Mouse (Mus musculus) liver, embryonic 16.5 days (tissue): ENCODE measurements around the gene Pdp2. TPM values are rescaled to one million over a fixed set of nuclear protein-coding genes. Genes with fewer than 3 reads are reported as not detected.
A peak's percentile ranks its signal among the peaks of the same experiment; 100 is the strongest.

Source experiments
- ATAC-seq: fragments of 200-750 bp; cut with Nextera tagmentation; 2 replicates; pipeline ENCODE4 v1.8.0; 2017; ENCODE audit warnings: low read depth, mild to moderate bottlenecking, moderate number of reproducible peaks, moderate library complexity
- H3K27ac ChIP-seq: fragments of 300-500 bp; sonication (generic); 2 replicates; pipeline ENCODE4 v1.5.1; 2014; ENCODE audit warnings: mild to moderate bottlenecking, low read length
- H3K27me3 ChIP-seq: fragments of 300-500 bp; sonication (generic); 2 replicates; pipeline ENCODE4 v1.6.1; 2014; ENCODE audit warnings: low read depth, low read length, mixed read lengths; ENCODE audit not compliant: control insufficient read depth, insufficient read depth
- H3K36me3 ChIP-seq: fragments of 300-500 bp; sonication (generic); 2 replicates; pipeline ENCODE4 v1.6.1; 2014; ENCODE audit warnings: mild to moderate bottlenecking; ENCODE audit not compliant: control insufficient read depth, insufficient read depth
- H3K4me1 ChIP-seq: fragments of 300-500 bp; sonication (generic); 2 replicates; pipeline ENCODE4 v1.6.1; 2014; ENCODE audit warnings: low read depth, low read length, mixed read lengths; ENCODE audit not compliant: control insufficient read depth
- H3K4me2 ChIP-seq: fragments of 300-500 bp; sonication (generic); 2 replicates; pipeline ENCODE4 v1.6.1; 2014; ENCODE audit warnings: low read depth, low read length, mixed read lengths
- H3K4me3 ChIP-seq: fragments of 300-500 bp; sonication (generic); 2 replicates; pipeline ENCODE4 v1.5.1; 2014; ENCODE audit warnings: low read depth, mild to moderate bottlenecking, low read length
- H3K9ac ChIP-seq: fragments of 300-500 bp; sonication (generic); 2 replicates; pipeline ENCODE4 v1.6.1; 2014; ENCODE audit warnings: low read depth, low read length
- H3K9me3 ChIP-seq: fragments of 300-500 bp; sonication (generic); replicated peaks from 2 replicates; pipeline ENCODE4 v1.6.1; 2016; ENCODE audit warnings: low read length; ENCODE audit not compliant: control insufficient read depth
- WGBS: fragments of 180-500 bp; shearing (Covaris S2); extraction: QIAGEN DNeasy Blood & Tissue Kit; methylation state at CpG from one replicate; pipeline ENCODE4 v1.1.7; 2014; ENCODE audit not compliant: insufficient replicate concordance; 5-methylcytosine and 5-hydroxymethylcytosine counted together
- polyA plus RNA-seq: library from polyadenylated mRNA; unstranded; fragments of >200 nt; fragmentation: Nextera tagmentation; extraction: Ambion mirVana; gene quantifications from 2 replicates; pipeline ENCODE4 v1.2.1, GENCODE M21; 2015

The Pdp2 gene
- polyA plus RNA-seq, 1 experiment from 2014 or later = 3.9 TPM

DNA sequence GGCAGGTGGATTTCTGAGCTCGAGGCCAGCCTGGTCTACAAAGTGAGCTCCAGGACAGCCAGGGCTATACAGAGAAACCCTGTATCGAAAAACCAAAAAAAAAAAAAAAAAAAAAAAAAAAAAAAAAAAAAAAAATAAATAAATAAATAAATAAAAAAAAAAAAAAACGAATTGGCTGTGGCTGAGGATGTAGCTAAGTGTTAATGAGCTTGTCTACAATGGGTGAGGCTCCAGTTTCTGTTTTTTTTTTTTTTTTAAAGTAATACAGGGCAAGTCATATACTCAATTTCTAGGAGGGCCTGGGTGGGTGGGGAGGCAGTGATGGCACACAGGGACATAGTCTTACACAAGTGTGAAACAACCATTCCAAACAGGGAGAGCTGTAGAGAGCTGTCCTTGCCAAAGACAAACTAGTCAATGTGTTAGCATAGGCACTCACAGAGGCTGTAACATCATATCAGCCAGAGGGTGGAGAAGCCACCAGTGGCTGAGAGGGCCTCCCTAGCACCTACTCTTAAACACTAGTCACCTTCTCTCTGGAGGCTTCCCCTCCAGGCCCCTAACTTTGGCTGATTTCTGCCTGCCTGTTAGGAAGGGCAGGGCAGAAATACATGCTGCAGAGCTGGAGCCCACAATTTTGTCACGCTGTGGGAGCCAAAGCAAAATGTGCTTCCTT lies 36.0 kb downstream of the Pdp2 start:
- Histone ChIP-seq H3K4me2 (no peak overlapping the region), H3K27me3 (peaks cover 23% of the 10 kb centered on the region), H3K9ac (no peak overlapping the region), H3K4me3 (no peak overlapping the region), H3K36me3 (no peaks in the 10 kb centered on the region), H3K4me1 (peaks cover 2% of the 10 kb centered on the region; the same call in 1 of the 2 replicates), H3K27ac (no peak overlapping the region), H3K9me3 (no peaks in the 10 kb centered on the region)
- ATAC-seq = no peak
- 52% methylated on average over 4 of the region's 4 CpGs for WGBS

DNA sequence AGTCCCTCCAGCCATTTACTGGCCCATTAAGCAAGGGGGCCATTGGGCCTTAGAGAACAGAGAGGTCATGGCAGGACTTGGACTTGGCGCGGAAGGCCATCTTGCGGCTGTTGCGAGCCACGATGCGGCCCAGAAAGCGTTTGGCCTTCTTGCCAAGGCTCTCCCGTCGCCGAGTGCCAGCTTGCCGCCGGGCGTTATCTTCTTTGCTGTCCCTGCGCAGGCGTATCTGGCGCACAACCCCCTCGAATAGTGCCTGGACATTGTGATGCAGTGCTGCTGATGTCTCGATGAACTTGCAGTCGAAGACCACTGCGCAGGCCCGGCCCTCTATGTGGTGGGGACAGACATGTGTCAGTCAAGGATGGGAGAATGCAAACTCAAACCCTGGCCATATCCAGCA lies 37.2 kb downstream of the Pdp2 start:
- no peak overlapping the region for H3K4me3 ChIP-seq
- peaks cover 2% of the 10 kb centered on the region; the same call in 1 of the 2 replicates for H3K4me1 ChIP-seq
- H3K4me2 ChIP-seq = no peak overlapping the region
- no peaks in the 10 kb centered on the region for H3K9me3 ChIP-seq
- H3K27ac ChIP-seq = no peak overlapping the region
- 85% methylated on average over 21 of the region's 21 CpGs for WGBS
- peaks cover 23% of the 10 kb centered on the region for H3K27me3 ChIP-seq
- no peaks in the 10 kb centered on the region for H3K36me3 ChIP-seq
- ATAC-seq = no peak
- H3K9ac ChIP-seq = no peak overlapping the region

DNA sequence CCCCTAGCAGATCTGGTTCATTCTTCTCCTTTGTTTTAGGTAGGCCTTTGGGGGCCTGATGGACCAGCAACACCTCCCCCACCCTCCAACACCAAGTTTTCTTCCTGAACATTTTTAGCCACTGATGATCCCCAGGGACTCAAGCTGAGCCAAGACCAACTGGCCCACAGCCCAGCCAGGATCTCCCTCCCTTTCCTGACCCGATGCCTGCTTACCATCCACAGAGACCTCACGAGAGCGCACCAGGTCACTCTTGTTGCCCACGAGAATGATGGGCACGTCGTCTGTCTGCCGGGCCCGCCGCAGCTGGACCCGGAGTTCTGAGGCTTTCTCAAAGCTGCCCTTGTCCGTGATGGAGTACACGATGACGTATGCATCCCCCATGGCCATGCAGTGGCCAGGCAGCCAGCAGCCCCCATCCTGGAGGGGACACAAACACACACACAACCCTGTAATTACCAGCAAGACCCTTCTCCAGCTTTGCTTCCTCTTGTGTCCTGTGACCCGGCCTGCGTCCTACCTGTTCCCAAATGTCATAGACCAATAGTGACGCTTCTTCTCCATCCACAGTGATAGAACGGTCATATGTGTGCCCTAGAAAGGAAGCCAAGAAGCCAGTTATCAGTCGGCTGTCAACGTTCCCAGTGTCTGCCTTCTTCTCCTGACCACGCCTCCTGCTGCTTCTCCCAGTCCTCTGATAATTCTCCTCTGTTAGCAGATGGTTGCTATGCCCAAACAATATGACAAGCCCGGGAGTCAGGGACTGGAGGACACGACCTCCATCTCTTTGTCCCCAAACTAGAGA lies 38.3 kb downstream of the Pdp2 start:
- Histone ChIP-seq H3K4me3 (no peak overlapping the region), H3K4me2 (no peak overlapping the region), H3K4me1 (peaks cover 2% of the 10 kb centered on the region; the same call in 1 of the 2 replicates), H3K36me3 (no peaks in the 10 kb centered on the region), H3K27ac (no peak overlapping the region), H3K9me3 (no peaks in the 10 kb centered on the region), H3K27me3 (peaks cover 23% of the 10 kb centered on the region), H3K9ac (no peak overlapping the region)
- WGBS = 52% methylated on average over 22 of the region's 22 CpGs
- ATAC-seq = no peak

GRCm38 (mm10) chr8:104630111-104630479 lies 38.8 kb downstream of the Pdp2 start:
- Histone ChIP-seq H3K9me3 (no peaks in the 10 kb centered on the region), H3K27ac (no peak overlapping the region), H3K4me1 (peaks cover 2% of the 10 kb centered on the region; the same call in 1 of the 2 replicates), H3K27me3 (peaks cover 23% of the 10 kb centered on the region), H3K9ac (no peak overlapping the region), H3K4me3 (no peak overlapping the region), H3K4me2 (no peak overlapping the region), H3K36me3 (no peaks in the 10 kb centered on the region)
- no peak for ATAC-seq
- 22% methylated on average over 8 of the region's 8 CpGs for WGBS

- H3K4me2 ChIP-seq = peak overlapping the region; percentile 36
- no peaks in the 10 kb centered on the region for H3K36me3 ChIP-seq
- H3K9ac ChIP-seq = no peak overlapping the region
- H3K4me1 ChIP-seq = peaks cover 2% of the 10 kb centered on the region; the same call in 1 of the 2 replicates
- no peak for ATAC-seq
- peaks cover 23% of the 10 kb centered on the region for H3K27me3 ChIP-seq
- no peak overlapping the region for H3K27ac ChIP-seq
- no peaks in the 10 kb centered on the region for H3K9me3 ChIP-seq
- 1% methylated on average over 36 of the region's 36 CpGs for WGBS
- H3K4me3 ChIP-seq = peak overlapping the region; percentile 38
These were observed 39.3 kb downstream of the Pdp2 start for GRCm38 (mm10) chr8:104630574-104630973.

- H3K4me3 ChIP-seq = peak within 1 kb of the TSS; percentile 38
- no peaks in the 10 kb centered on the region for H3K36me3 ChIP-seq
- no peak within 1 kb of the TSS for H3K27ac ChIP-seq
- no peaks in the 10 kb centered on the region for H3K9me3 ChIP-seq
- H3K4me2 ChIP-seq = peak within 1 kb of the TSS; percentile 36
- peak; percentile 40 for ATAC-seq
- WGBS = 1% methylated on average over 20 of the region's 28 CpGs
- peaks cover 2% of the 10 kb centered on the region; the same call in 1 of the 2 replicates for H3K4me1 ChIP-seq
- H3K9ac ChIP-seq = no peak within 1 kb of the TSS
- H3K27me3 ChIP-seq = peaks cover 23% of the 10 kb centered on the region
These were observed 39.9 kb downstream of the Pdp2 start, which contains the start of gene Rrad for GRCm38 (mm10) chr8:104630981-104631663. Gene Rrad (minus strand): TSS chr8:104631327.

DNA sequence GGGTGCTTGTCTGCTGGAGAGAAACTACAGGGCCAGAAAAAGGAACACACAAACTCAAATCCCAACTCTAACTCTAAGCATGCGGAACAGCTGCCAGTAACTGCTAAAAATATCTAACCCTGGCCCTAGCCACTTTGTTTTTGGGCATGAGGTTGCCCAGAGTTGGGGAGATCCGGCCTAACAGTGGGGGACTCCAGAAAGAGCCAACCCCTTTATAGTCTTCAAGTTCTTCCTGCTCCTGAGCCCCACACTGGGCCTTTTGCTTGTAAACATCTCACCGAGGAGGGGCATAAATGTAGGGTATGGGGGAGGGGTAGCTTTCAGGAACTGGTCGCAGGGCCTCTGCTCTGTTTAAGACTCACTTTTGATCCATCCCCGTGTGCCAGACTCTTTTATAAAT lies 40.7 kb downstream of the Pdp2 start:
- no peak for ATAC-seq
- Histone ChIP-seq H3K4me1 (peaks cover 2% of the 10 kb centered on the region; the same call in 1 of the 2 replicates), H3K4me3 (no peak overlapping the region), H3K9me3 (no peaks in the 10 kb centered on the region), H3K27me3 (peaks cover 23% of the 10 kb centered on the region), H3K9ac (no peak overlapping the region), H3K36me3 (no peaks in the 10 kb centered on the region), H3K4me2 (no peak overlapping the region), H3K27ac (no peak overlapping the region)
- 27% methylated on average over 5 of the region's 5 CpGs for WGBS

DNA sequence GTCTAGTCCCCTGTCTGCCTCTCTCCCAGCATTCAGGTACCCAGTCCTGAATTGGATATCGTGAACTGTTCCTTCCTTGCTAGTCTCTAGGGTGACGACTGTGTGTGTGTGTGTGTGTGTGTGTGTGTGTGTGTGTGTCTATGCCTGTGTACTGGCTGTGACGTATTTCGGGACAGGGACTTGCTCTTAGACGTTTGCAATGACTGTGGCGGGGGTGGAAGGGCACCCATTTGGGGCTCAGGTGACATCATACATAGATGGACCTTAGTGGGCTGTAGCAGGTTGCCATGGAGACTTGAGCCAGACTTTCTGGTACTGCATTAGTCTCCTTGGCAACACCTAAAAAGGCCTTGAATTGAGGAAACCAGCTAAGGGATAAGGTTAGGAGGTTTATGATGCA lies 41.2 kb downstream of the Pdp2 start:
- Histone ChIP-seq H3K4me1 (peaks cover 2% of the 10 kb centered on the region; the same call in 1 of the 2 replicates), H3K9me3 (no peaks in the 10 kb centered on the region), H3K4me3 (no peak overlapping the region), H3K27ac (no peak overlapping the region), H3K27me3 (peaks cover 23% of the 10 kb centered on the region), H3K36me3 (no peaks in the 10 kb centered on the region), H3K4me2 (no peak overlapping the region), H3K9ac (no peak overlapping the region)
- ATAC-seq = no peak
- WGBS = 58% methylated on average over 6 of the region's 6 CpGs
